ENCODE assay signal across 8 mouse cellular contexts in genomic region chr9:46061696-46062425, GRCm38 (mm10). TPM values are rescaled to one million over a fixed set of nuclear protein-coding genes. Genes with fewer than 3 reads are reported as not detected.
DNase-seq lines count a peak whose midpoint lies in the region; ATAC-seq and TF ChIP-seq lines count a peak whose summit lies in the region.

No protein-coding gene starts in this region.

- no peak overlapping the region for H3K9ac ChIP-seq in neural tube, embryonic 15.5 days (replicated peaks)

- no peak overlapping the region for H3K4me2 ChIP-seq in neural tube, embryonic 15.5 days

- no peak for TF ChIP-seq POLR2A in lung, adult 2 months (IDR thresholded peaks at IDR 0.05; ENCODE audit: borderline replicate concordance, extremely low read depth, low read depth, low read length)
- TF ChIP-seq POLR2A in olfactory bulb, adult 2 months (IDR thresholded peaks at IDR 0.05; ENCODE audit: insufficient read depth, low read depth, low read length): no peak

- WGBS in lung, adult 2 months: 27% methylated on average over 9 of the region's 9 CpGs
- WGBS in olfactory bulb, adult 2 months: 44% methylated on average over 9 of the region's 9 CpGs
- 82% methylated on average over 9 of the region's 9 CpGs for WGBS in neural tube, embryonic 15.5 days

- TF ChIP-seq CTCF in lung, adult 2 months (IDR thresholded peaks at IDR 0.05; ENCODE audit: insufficient read depth, low read length): no peak
- TF ChIP-seq CTCF in olfactory bulb, adult 2 months (IDR thresholded peaks at IDR 0.05; ENCODE audit: insufficient read depth, low read depth, low read length): no peak

- peaks cover 9% of the 10 kb centered on the region for H3K4me1 ChIP-seq in lung, adult 2 months (ENCODE audit: control insufficient read depth, insufficient read depth, low read length)
- peaks cover 8% of the 10 kb centered on the region for H3K4me1 ChIP-seq in olfactory bulb, adult 2 months (ENCODE audit: control insufficient read depth, insufficient read depth, low read length)
- H3K4me1 ChIP-seq in neural tube, embryonic 15.5 days: peaks cover 4% of the 10 kb centered on the region; the same call in 1 of the 2 replicates

- no peaks in the 10 kb centered on the region for H3K27me3 ChIP-seq in neural tube, embryonic 15.5 days (replicated peaks)

- H3K9me3 ChIP-seq in neural tube, embryonic 15.5 days (replicated peaks): no peaks in the 10 kb centered on the region

- H3K36me3 ChIP-seq in neural tube, embryonic 15.5 days: no peaks in the 10 kb centered on the region

- no peak for ATAC-seq in erythroid progenitor cell, adult 5-6 weeks (replicated peaks; ENCODE audit: low FRiP score, poor library complexity, severe bottlenecking)
- ATAC-seq in neural tube, embryonic 15.5 days (ENCODE audit: low FRiP score): no peak

- H3K27ac ChIP-seq in olfactory bulb, adult 2 months (ENCODE audit: insufficient read depth, low read depth, low read length): peak overlapping the region; percentile 83
- no peak overlapping the region for H3K27ac ChIP-seq in neural tube, embryonic 15.5 days (replicated peaks)

- peak; percentile 28 for DNase-seq in cerebellum, adult 11 months
- no peak for DNase-seq in cerebellum, postnatal 4 days (ENCODE audit: low spot score in 2 of 2)
- peak; percentile 41 to 56 for DNase-seq in lung, adult 18-20 months
- no peak for DNase-seq in lung, adult 2 months
- DNase-seq in kidney, adult 9 months: peak; percentile 52

- no peak overlapping the region for H3K4me3 ChIP-seq in lung, adult 2 months (replicated peaks; ENCODE audit: extremely low read depth, low read depth, low read length)
- no peak overlapping the region for H3K4me3 ChIP-seq in olfactory bulb, adult 2 months (ENCODE audit: insufficient read depth, low read depth, low read length)
- no peak overlapping the region for H3K4me3 ChIP-seq in neural tube, embryonic 15.5 days (replicated peaks)

RNA-seq across cellular contexts. Expression of gene Sik3, which starts 49.2 kb away (rescaled TPM):
- polyA plus RNA-seq in lung, adult 2 months (2012; rRNA removed): 16.7 and 22.2 TPM in 2 replicates
- 51.7 TPM in 1 of 2 replicates, not detected in the other for polyA plus RNA-seq in olfactory bulb, adult 2 months (2012; ENCODE audit: insufficient read depth, insufficient read length, low replicate concordance, missing spikeins)
- total RNA-seq in erythroid progenitor cell, adult 5-6 weeks (2015; ENCODE audit: low replicate concordance): 4.6 and 6.5 TPM in 2 replicates
- total RNA-seq in erythroid progenitor cell, adult 5-6 weeks (2017; ENCODE audit: low replicate concordance): 1.4 and 11.6 TPM in 2 replicates
- 9.5 and 9.9 TPM in 2 replicates for polyA plus RNA-seq in neural tube, embryonic 15.5 days (2015; fragmentation: Nextera tagmentation; extraction: Ambion mirVana)

RNA-seq across cellular contexts. Expression of gene Pafah1b2, which starts 49.4 kb away (rescaled TPM):
- 22.0 and 24.9 TPM in 2 replicates for polyA plus RNA-seq in lung, adult 2 months (2012; rRNA removed)
- polyA plus RNA-seq in olfactory bulb, adult 2 months (2012; ENCODE audit: insufficient read depth, insufficient read length, low replicate concordance, missing spikeins): 66.5 and 504 TPM in 2 replicates
- total RNA-seq in erythroid progenitor cell, adult 5-6 weeks (2015; ENCODE audit: low replicate concordance): 29.3 and 31.4 TPM in 2 replicates
- total RNA-seq in erythroid progenitor cell, adult 5-6 weeks (2017; ENCODE audit: low replicate concordance): 52.9 and 68.6 TPM in 2 replicates
- 250 and 251 TPM in 2 replicates for polyA plus RNA-seq in neural tube, embryonic 15.5 days (2015; fragmentation: Nextera tagmentation; extraction: Ambion mirVana)

Comparison
In these comparisons a context has a peak if more than half of its experiments do, and no peak if none do; other contexts are left out.
1. DNase-seq: peak in cerebellum, adult 11 months (single experiment), lung, adult 18-20 months (2 of 2) and kidney, adult 9 months (single experiment); none in cerebellum, postnatal 4 days (0 of 2) and lung, adult 2 months (single experiment).